Mouse (Mus musculus) lung, postnatal 14 days (tissue): ENCODE results near the gene Arl4a.

Experiments used
- DNase-seq: peaks from one replicate; pipeline ENCODE4 v3.0.0; 2021

The Arl4a gene

GRCm38 (mm10) chr12:40037876-40038463, at the start of gene Arl4a:
Gene Arl4a, minus strand, starts transcription at chr12:40038025.
- DNase-seq, result peak; percentile 95

- no peak for DNase-seq
Observed at GRCm38 (mm10) chr12:40085731-40086322, 48.0 kb upstream of the Arl4a start.

GRCm38 (mm10) chr12:40082453-40083238, 44.8 kb upstream of the Arl4a start:
- DNase-seq, result no peak

GRCm38 (mm10) chr12:40082048-40082447, 44.2 kb upstream of the Arl4a start:
- DNase-seq, result no peak

GRCm38 (mm10) chr12:40073660-40074059, 35.8 kb upstream of the Arl4a start:
- DNase-seq, result no peak

GRCm38 (mm10) chr12:40047024-40047423, 9.2 kb upstream of the Arl4a start:
- DNase-seq, result no peak

GRCm38 (mm10) chr12:40043816-40044585, 6.2 kb upstream of the Arl4a start:
- no peak for DNase-seq

- DNase-seq, result peak; percentile 14
Observed at GRCm38 (mm10) chr12:40040067-40040466, 2.2 kb upstream of the Arl4a start.

GRCm38 (mm10) chr12:40037226-40037813, 505 bp downstream of the Arl4a start:
- peak; percentile 99 for DNase-seq

GRCm38 (mm10) chr12:40036666-40037065, 1.2 kb downstream of the Arl4a start:
- DNase-seq, result peak; percentile 7

- DNase-seq, result no peak
Observed at GRCm38 (mm10) chr12:40035506-40035905, 2.3 kb downstream of the Arl4a start.

GRCm38 (mm10) chr12:40029201-40029600, 8.6 kb downstream of the Arl4a start:
- no peak for DNase-seq

- no peak for DNase-seq
Observed at GRCm38 (mm10) chr12:40027846-40028245, 10.0 kb downstream of the Arl4a start.

GRCm38 (mm10) chr12:40027444-40027843, 10.4 kb downstream of the Arl4a start:
- no peak for DNase-seq

- DNase-seq, result no peak
Observed at GRCm38 (mm10) chr12:40023918-40024317, 13.9 kb downstream of the Arl4a start.

GRCm38 (mm10) chr12:40023014-40023642, 14.7 kb downstream of the Arl4a start:
- DNase-seq, result no peak

- no peak for DNase-seq
Observed at GRCm38 (mm10) chr12:40022344-40022743, 15.5 kb downstream of the Arl4a start.

GRCm38 (mm10) chr12:40017955-40018505, 19.8 kb downstream of the Arl4a start:
- DNase-seq, result no peak

- peak; percentile 69 for DNase-seq
Observed at GRCm38 (mm10) chr12:40016648-40017460, 21.0 kb downstream of the Arl4a start.

- no peak for DNase-seq
Observed at GRCm38 (mm10) chr12:40016068-40016467, 21.8 kb downstream of the Arl4a start.

- DNase-seq, result no peak
Observed at GRCm38 (mm10) chr12:40009866-40010265, 28.0 kb downstream of the Arl4a start.
